Mouse (Mus musculus): Measurements from ENCODE around the gene Cacna2d3.

GRCm38 (mm10) chr14:29228976-29229716 is 492.5 kb downstream of the Cacna2d3 start:
- TF ChIP-seq CTCF (conservative IDR thresholded peaks at IDR 0.05 in 1 of 2, IDR thresholded peaks at IDR 0.05 in 1 of 2; ENCODE audit: low read depth in 2 of 2, low read length in 2 of 2) = no peak
- TF ChIP-seq ZMIZ1 (IDR thresholded peaks at IDR 0.05; ENCODE audit: low read depth, low read length) = no peak
- no peak for TF ChIP-seq HCFC1 (IDR thresholded peaks at IDR 0.05; ENCODE audit: low read depth, low read length)
- no peak for TF ChIP-seq CHD1 (IDR thresholded peaks at IDR 0.05; ENCODE audit: low read depth, low read length)
- TF ChIP-seq ELF1 (IDR thresholded peaks at IDR 0.05; ENCODE audit: low read depth, low read length) = no peak
- no peak for TF ChIP-seq JUN (IDR thresholded peaks at IDR 0.05; ENCODE audit: insufficient read depth, low read depth, low read length)

All from CH12.LX (cell line).